Mouse (Mus musculus) telencephalon, adult 2 months (tissue): ENCODE measurements at regions not wholly inside any gene's neighbourhood (a gene's known extent, or its start where the extent isn't known, plus 50 kb on each side); places are given as distances from the start of the nearest gene placed in this dataset.
A peak's percentile ranks its signal among the peaks of the same experiment; 100 is the strongest.

Source experiments
- DNase-seq: peaks from one replicate; pipeline ENCODE4 v3.0.0-alpha.2; 2011; ENCODE audit warnings: low read depth, low spot score

DNA sequence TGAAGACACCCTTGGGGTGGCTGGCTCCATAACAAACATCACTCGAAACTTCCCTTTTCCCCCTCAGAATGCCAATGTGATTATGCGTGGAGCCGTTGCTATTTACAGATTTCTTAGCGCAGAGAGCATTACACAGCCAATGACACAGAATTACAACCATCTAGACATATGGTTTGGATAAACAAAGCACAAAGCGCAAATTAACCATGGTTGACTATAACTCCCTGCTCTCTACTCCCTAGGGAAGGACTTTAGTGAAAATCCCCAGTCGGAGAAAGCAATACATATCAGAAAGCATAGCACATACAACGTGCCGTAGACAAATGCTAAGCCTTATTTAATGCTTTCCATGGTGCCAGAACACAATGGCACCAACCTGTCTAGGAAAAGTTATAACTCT lies 131.8 kb downstream of the Tshz3 start:
- DNase-seq: no peak

DNA sequence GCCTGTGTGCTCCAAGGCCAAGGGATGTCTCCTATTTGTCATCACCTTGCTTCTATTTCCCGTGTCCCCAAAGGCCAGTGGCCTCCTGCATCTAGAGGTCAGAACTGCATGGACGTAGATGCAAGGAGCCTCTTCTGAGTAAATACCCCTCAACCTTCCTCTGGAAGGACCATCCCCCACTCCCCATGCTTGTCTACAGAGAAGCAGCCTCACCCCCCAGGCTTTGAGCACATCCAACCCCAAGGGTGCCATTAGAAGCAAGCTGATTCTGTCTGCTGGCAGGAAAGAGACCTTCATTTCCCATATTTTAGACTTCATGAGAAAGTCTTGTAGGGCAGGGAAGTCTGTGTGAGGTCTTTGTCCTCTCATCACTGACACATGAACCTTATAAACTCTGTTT lies 132.2 kb downstream of the Tshz3 start:
- no peak for DNase-seq

DNA sequence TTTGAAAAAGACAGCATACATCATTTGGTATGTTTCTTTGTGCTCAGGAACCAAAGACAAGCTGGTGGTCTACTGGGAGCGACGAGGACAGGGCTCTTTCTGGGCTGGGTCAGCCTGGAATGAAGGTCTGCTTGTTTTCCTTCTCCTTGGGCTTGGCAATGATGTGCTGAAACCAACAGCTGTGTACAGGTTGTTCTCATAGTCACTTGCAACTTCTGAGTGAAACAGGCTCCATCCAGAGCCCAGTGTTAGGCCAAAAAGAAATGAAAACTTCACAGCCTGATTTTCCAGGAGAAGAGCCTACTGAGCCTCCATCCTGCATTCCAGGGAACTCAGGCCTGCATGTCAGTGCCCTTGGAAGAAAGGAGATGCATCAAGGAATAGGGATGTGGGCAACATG lies 150.4 kb downstream of the Tshz3 start:
- DNase-seq: no peak

DNA sequence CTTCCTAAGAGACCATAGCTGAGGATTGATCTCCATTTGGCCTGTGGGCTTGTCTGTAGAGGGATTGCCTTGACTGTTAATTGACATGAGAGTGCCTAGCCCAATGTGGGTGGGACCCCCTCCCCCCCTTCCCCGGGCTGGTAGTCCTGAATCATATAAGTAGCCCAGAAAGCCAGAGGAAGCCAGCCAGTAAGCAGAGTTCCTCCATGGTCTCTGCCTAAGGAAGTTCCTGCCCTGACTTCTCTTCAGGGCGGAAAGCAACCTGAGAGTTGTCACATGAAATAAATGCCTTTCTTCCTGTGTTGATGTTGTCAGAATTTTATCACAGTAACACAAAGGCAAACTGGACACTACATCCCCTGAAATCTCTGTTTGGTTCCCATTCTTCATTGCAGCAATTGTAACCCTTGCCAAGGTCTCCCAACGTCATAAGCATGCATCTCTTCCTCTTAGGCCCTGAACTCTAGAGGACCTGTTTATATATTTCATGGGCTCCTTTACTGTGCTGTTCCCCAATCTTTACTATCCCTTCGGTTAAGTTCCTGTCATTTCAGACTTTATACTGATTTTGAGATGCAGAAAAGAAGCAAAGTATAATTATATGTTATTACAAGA lies 153.5 kb downstream of the Tshz3 start:
- DNase-seq: no peak

DNA sequence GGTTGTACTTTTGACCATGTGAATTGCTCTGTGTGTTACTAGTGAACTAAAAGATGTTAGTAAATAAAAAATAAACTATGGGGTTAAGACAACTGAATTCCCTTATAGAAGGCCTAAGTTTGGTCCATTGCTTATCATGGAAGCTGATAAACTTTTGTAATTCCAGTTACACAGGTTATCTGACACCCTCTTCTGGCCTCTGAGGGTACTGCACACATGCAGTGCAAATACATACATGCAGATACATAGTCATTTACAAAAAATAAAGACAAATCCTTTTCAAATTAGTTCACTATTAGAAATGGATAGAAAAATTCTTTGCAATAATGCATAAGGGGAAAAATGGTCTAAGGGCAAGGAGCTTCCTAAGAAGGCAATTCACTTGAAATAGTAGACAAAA lies 156.4 kb downstream of the Tshz3 start:
- no peak for DNase-seq

DNA sequence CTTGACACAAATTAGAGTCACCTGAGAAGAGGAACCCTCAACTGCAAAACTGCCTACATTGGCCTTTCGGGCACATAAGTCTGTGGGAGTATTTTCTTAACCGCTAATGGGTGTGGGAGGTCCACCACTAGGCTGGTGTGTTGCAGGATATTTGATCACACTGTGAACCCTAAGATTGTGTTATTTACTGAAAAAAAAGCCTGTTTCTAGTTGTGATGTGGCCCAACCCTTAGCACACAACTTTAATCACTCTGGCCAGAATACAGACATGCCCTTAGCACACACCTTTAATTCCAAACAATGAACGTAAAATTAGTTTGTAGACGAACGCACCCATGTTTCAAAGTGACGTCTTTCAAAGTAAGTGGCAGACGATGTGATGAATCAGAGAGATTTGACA lies 161.5 kb downstream of the Tshz3 start:
- DNase-seq: no peak

DNA sequence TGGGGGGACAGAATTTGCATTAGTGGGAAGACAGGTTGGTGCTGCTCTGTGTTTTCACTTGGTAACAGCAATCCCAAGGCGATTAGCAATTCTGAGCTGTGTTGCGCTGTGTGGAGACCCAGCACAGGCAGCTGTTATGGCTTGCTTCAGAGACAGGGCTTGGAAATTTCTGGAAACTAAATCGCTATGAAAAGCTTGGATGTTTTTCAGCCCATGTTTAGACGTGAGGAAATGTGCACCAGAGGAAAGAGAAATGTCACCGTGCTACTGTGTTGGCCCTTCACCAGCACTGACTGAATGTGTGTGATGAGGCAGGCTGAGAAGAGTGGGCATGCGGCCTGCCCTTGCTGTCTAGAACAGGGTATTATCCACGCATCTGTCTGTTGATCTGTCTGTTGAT lies 164.6 kb downstream of the Tshz3 start:
- DNase-seq: no peak

DNA sequence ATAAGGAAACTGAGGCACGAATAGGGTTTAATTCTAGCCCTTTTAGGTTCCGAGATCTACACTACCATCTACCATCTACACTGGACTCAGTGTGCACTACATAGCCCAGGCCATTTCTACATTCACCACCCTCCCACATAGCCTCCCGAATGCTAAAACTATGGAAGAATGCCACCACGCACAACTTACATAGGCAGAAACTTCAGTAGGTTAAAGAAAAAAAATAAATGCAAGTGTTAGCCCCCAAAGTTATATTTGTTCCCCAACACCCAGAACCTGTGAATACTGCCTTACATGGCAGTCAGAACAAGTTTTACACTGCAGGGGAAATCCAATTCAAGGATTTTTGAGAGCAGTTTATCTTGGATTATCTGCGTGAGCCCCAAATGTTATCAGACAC lies 165.8 kb downstream of the Tshz3 start:
- DNase-seq: peak; percentile 72

DNA sequence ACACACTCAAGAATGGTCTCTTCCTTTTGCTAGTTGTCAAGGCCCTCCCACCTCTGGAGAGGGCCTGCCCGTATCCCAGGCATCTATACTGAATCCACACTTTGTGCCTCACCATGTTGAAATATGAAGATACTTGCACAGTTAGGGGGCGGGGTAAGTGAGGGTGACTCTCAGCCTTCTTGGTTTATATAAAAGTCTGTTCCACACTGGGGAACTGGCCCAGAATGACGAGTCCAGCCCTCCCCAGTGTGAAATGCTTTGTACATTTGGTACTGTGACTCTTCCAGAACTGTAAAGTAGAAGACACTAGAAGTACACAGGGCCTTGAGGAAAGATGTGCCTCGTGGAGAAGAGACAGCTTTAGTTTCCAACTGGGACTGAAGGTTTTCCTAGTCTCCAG lies 166.8 kb downstream of the Tshz3 start:
- DNase-seq: peak; percentile 56

DNA sequence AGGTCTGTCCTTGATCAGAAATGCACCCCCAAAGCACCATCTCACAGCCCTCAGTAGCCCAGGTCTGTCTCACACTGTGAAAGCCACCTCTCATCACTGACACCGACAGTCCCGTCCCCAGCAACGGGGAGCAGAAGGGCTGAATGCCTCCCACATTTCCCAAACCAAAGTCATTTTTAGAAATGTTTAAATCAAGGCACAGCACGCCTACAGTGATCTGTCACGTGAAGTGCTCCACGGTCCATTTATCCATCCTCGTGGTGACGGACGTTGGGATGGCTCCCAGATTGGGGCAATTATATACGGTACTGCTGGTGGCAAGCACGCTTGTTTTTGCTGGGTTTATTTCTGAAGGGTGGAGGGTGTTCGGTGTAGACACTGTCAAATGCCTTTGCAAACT lies 168.7 kb downstream of the Tshz3 start:
- peak; percentile 61 for DNase-seq

DNA sequence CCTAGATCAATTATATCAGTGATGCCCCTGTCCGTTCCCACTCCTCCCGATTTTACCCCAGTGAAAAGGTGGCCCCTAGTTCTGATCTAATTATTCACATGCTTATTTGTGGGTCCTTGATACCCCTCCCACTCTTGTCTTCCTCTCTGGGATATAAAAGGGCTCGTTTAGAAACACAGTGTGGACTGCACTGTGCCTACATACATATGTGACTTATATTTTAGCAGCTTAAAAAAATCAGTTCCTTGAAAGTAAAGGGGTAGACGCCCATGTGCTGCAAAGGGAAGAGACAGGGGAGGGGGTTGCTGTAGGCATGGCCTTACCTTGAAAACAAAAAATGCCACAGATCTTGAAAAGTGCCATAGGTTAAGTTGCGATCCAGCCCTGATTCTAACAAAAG lies 176.1 kb downstream of the Tshz3 start:
- no peak for DNase-seq

DNA sequence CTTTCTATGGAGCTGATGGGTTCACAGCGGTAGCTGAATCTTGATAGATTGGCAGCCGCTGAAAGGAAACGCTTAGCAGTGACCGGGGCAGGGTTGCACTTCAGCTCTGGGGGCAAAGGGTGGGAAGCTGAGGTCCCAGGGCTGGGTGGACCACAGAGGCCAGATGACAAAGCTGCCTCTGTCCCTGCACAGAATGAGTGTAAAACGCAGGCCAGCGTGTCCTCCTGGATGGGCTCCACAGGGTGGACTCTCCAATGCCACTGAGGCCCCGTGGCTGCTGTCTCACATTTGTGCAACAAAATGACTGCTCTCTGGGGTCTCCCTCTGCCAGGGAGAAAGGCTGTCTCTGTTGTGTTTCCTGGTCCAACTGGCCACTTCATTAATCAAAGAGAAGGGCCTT lies 179.8 kb downstream of the Tshz3 start:
- DNase-seq: no peak

DNA sequence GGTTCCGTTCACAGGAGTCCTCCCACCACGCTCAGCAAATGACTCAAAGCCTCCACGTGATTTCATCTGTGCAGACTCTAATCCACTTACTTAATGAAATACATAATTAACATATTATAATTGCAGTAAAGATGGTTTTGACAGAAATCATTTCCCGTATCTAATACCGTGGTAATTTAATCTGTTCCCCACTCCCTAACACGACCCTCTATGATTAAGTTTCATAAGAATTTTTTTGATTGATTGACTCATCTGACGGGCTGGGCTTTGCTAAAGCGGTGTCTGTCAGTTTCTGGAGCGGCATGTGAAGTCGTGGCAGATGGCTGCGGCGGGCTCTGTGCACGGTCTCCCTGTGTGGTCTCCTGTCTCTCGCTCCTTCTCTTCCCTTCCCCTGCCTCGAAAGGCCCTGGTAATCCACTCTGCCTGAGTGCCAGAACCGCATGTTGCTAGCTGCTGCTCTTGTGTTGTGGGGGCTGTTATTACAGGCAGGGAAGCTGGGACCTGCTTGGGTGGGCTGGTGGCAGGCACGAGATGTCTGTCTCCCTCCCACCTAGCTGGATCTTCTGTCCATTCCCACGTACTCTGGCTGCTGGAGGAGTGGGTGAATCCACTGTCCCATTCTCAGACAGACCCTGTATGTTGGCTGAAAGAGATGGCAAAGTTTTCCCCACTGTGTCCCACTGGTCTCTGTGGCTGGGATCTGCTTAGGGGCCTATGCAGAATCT lies 195.0 kb downstream of the Tshz3 start:
- DNase-seq: no peak

DNA sequence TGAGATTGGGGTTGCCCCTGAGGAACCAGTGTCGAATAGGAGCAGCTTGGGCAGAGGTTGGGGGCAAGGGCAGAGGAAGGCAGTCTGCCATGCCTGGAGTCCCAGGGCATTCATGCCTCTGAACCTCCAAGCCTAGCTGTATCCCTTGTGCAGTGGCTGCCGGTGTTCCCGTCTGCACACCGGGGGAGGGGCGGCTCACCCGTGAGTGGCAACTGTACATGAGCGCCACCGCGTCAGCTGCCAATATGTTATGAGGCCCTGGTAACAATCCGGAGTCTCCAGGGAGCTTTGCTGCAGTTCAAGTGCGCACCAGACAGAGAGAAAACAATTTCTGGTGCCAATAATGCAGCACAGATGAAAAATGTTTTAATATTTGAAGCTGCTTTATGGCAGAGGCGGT lies 198.4 kb downstream of the Tshz3 start:
- DNase-seq: no peak

DNA sequence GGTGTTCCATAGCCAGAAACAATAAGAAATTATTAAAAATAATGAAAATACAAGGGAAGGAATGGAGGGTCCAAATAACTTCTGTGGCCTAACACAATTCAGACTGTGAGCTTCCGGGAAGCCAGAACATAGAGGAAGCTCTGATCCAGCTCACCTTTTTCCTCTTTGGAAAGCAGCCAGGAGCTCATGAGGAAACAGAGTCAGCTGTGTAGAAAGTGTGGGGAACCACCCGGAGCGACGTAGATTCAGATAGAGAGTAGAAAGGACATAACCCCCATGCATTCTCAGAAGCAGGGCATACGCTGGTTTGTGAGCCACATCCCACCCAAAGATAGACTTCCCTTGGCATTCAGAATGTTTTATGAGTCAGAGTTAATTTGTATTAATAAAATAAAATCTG lies 203.6 kb downstream of the Tshz3 start:
- no peak for DNase-seq

DNA sequence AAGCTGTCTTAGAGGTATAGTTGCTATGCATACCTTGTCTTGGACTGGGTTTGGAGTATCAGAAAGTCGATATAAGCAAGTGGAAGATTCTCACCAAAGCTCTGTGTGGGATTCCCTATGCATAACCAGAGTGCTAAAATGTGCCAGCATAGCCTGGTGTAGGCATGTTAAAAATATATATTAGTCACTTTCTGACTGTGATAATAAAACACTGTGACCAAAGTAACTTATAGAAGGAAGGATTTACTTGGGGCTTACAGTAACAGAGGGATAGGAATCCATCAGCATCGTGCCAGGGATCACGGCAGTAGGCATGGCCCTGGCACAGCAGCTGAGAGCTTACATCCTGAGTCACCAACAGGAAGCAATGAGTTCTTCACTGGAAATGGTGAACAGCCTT lies 215.4 kb downstream of the Tshz3 start:
- DNase-seq: no peak

DNA sequence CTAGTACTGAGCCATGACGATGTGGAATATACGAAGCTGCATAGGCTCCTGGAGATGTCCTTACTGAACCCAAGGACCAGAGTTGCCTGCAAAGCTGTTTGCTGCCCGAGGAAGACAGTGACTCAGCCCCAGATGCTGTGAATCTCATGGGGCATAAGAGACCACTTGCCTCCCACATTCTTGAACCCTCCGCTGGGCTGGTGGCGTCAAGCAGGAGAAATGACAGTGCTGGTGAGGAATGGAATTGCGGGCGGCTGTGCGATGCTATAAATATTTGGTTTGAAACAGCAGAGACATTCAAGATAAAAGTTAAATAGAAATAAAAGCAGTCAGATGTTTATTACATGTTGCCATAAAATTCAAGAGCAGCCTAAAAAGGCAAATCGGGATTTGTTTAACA lies 216.3 kb downstream of the Tshz3 start:
- no peak for DNase-seq

DNA sequence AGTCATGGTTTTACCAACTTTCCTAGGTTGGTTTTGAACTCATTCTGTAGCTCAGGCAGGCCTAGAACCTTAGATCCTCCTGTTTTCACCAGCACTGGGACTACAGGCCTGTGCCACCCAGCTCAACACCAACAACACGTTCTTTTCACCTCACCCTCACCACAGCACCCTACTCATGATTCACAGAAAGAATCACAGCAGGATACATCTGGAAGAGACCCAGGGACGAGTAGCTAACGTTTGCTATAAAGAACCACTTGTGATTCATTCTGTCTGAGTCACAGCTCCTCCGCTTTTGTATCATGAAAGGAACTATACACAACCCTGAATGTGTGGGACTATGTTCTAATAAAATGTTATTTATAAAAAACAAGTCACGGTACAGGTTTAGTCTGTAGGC lies 217.3 kb downstream of the Tshz3 start:
- DNase-seq: peak; percentile 64

DNA sequence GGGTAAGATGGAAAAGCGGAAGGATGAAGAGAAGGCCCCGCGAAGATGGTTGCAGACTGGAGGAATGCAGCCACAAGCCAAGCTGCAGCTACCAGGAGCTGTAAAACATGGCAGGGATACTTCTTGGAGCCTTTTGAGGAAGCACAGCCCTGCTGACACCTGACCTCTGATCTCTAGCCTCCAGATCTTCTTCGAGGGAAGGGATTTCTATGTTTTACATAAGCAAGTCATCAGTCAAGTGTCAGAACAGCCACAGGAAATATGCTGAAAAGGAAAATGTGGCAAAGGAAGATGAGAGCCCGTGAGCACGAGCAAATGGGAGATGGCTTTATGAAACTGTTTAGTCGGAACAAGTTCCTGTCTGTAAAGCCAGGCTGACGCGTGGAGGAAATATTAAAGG lies 219.1 kb downstream of the Tshz3 start:
- no peak for DNase-seq

DNA sequence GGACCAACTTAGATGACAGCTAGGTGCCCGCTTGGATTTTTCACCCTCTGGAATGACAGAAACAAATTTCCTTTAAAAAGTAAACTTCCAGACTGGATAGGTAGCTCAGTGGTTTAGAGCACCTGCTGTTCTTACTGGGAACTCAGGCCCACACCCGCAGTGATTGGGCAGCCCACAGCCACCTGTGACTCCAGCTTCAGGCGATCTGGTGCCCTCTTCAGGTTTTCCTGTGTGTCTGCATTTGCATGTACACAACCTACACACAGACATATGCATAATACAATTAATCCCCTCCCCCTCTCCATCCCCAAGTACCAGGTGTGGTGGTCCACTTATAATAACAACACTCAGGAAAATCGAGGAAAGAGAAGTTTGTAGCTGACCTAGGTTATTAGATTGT lies 221.5 kb downstream of the Tshz3 start:
- no peak for DNase-seq

DNA sequence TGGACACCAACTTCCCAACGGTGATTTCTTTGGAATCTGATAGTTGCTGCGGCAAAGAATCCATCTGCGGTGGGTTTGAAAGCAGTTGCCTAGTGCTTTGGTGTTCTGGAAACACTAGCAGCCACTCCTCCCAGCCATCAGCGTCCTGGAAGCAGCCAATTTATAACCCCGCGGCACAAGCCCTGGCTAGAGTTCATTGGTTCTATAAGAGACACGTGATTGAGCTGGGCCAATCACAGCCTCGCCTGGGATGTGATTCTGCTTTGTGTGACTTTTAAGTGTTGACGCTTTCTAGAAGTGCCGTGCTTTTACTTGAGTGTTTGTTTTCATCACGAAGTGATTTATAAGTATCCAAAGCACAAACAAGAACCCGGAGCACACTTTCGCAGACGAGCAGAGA lies 223.1 kb downstream of the Tshz3 start:
- no peak for DNase-seq

DNA sequence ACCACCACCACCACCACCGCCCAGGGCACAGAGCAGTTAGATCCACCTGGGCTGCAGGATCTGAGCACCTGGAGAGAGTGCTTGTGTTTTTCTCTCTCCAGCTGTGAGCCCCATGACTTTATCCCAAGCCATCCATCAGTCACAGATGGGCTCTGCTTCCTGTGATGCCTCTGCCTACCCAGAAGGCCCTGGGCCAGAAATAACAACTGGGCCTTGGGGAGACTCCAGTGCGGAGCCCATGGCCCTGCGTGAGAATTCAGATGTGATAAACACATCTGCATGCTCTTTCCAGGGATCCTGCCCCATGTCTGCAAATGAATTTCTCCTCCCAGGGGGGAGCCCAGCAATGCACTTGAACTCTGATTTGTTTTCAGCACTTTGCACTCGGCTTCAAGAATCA lies 235.6 kb downstream of the Tshz3 start:
- no peak for DNase-seq

DNA sequence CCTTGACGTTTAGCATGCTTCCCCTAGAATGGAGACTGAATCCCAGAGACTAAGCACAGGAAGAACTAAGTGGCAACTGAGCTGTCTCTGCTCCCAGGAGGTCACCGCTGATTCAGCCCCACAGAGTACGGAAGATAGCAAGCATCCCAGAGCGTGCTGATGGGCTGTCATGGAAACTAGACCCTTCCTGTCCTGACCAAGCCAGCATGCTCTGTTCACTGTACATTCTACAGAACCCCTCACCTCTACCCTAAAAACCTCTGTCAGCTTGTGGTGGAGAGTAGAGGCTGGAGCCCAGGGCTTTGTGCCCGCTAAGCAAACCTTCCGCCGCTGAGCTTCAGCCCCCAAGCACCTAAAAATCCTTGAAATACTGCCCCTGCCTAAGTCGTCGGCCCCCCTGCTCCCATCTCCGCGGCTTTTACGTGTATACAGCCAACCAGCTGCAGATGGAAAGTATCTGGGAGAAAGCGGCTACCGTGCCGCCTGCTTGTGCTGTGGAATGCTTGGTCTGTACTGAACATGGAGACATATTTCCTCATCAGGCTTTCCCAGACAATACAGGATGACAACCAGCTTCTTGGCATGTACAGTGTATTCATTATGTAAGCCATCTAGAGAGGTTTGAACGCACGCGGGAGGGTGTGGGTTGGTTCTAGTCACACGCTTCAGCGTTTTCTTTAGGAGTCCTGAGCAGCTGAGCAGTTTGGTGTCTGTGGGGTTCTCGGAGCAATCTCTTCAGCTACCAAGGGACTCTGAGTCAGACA lies 237.1 kb downstream of the Tshz3 start:
- peak; percentile 70 for DNase-seq
